Mouse (Mus musculus) cerebellum, adult 11 months (tissue): ENCODE data around the gene Cdkl5.
A peak's percentile ranks its signal among the peaks of the same experiment; 100 is the strongest.

ENCODE experiments used
- DNase-seq: peaks from one replicate; pipeline ENCODE4 v3.0.0; 2022

The Cdkl5 gene

DNA sequence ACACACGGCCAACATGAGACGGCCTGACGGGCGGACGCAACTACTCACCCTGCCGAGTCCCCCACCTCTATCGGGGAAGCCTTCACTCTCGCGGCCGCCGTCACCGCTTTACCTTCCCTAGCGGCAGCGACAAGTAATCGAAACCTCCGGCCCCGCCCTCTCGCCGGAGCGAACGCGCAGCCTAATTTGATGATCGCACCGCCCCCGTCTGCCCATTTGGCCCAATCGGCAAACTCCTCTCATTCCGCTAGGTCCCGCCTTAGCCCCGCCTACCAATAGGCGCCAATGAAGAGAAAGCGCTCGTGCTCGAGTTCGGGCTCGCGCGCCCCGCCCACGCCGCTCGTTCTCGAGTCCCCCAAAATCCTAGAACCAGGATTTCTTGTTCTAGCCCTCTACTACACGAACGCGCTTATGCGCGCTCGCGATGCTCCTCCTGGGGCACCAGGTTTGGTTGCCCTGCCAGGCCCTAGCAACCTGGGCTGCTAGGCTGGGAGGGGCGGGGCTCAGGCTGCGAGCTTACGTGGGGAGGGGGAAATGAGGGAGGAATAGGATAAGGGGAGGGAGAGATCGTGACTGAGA is at the start of gene Cdkl5:
Gene Cdkl5, minus strand, starts transcription at position 162 of the 579 bp plus-strand sequence.
- DNase-seq: peak; percentile 96

GRCm38 (mm10) chrX:161033235-161033803 is 38.8 kb upstream of the Cdkl5 start:
- DNase-seq: peak; percentile 27

GRCm38 (mm10) chrX:161032423-161032822 is 37.9 kb upstream of the Cdkl5 start:
- DNase-seq: no peak

DNA sequence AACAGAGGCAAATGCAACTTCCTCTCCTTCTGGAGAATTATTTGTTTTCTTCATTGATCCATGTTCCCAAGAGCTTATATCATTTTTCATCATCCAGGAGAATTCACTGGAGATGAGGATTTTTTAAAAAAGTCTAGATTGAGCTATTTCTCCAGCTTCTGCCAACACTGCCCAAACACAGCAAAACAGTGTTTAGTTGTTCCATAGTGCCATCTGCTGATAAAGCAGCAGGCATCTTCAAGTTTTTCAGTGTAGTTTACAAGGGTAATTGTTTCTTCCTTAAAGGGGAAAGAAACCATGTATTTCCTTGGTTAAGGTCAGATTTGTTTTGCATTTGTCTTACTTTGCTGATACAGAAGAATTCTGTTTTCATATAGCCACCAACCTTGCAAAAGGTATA is 35.7 kb upstream of the Cdkl5 start:
- no peak for DNase-seq

GRCm38 (mm10) chrX:161024475-161024874 is 30.0 kb upstream of the Cdkl5 start:
- DNase-seq: no peak

- no peak for DNase-seq
Measured at GRCm38 (mm10) chrX:161021548-161021947, 27.0 kb upstream of the Cdkl5 start.

- no peak for DNase-seq
Measured at GRCm38 (mm10) chrX:161018179-161018578, 23.7 kb upstream of the Cdkl5 start.

- no peak for DNase-seq
Measured at GRCm38 (mm10) chrX:161006272-161006671, 11.8 kb upstream of the Cdkl5 start.

- DNase-seq: no peak
Measured at GRCm38 (mm10) chrX:160996051-160996450, 1.5 kb upstream of the Cdkl5 start.

- DNase-seq: no peak
Measured at GRCm38 (mm10) chrX:160995131-160995667, 695 bp upstream of the Cdkl5 start.

DNA sequence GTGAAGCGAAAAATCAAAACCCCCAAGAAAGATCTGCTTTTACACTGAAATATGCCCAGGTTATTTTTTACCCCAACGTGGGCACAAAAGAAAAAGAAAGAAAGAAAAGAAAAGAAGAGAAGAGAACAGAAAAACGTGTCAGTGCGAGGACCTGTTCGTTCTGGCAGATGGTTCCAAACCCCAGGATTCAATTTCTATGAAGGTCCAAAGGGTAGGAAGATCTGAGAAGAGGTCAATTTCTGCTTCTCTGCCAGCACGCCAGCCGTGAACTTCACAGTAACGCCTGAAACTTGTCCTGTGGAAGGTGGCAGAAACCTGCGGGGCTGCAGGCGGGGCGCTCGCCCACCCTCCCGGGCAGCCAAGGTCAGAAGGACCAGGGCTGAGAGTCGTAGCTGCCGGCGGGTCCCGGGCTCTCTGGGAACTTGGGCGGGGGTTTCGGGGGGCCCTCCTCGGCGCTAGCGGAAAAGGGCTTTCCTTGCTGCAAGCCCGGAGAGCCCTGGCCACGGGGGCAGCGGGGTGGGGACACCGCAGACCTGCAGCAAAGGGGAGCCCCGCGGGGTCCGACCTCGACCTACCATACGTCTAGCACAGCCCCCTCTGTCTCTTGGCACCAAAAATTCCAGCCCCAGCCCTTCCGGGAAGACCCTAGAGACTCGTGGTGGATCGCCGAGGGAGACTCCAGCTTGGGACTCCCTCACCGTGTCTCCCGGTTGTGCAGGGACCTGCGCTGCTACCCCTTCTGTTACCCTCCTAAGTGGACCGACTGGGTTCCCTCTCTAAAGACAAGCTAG is 560 bp downstream of the Cdkl5 start:
- no peak for DNase-seq

DNA sequence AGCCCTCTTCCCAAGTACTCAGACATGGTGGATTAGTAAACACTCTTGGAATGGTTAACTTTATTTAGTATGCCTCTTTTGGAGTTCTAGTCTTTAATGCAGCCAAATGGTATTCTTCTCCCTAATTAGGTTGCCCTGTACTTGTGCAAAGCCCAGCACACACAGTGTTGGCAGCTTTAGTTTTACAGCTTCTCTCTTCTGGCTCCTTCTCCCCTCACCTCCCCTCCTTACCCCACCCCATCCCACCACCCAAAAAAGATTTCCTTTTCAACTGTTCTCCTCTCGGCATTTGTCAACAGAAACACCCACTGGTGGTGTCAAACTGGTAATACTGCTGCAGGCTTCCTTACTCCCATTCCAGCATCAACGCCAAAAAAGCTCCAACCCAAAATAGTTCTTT is 1.8 kb downstream of the Cdkl5 start:
- no peak for DNase-seq

GRCm38 (mm10) chrX:160990276-160990675 is 4.2 kb downstream of the Cdkl5 start:
- DNase-seq: no peak

DNA sequence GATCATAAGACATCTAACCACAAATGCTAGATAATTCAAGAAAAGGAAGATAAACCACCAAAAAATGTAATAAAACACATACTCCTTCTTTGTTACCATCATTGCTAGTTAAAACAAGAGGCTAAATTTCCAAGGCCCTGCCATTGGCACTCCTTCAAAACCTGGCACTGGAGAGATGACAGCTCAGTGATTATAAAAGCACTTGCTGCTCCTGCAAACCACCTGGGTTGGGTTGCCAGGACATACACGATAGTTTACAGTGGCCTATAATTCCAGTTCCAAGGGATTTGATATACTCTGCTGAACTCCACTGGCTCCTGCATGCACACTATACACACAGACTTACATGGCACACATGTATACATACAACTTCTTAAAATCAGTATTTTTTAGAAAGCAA is 16.6 kb downstream of the Cdkl5 start:
- DNase-seq: peak; percentile 49

- DNase-seq: peak; percentile 36
Measured at GRCm38 (mm10) chrX:160971991-160972545, 22.4 kb downstream of the Cdkl5 start.

DNA sequence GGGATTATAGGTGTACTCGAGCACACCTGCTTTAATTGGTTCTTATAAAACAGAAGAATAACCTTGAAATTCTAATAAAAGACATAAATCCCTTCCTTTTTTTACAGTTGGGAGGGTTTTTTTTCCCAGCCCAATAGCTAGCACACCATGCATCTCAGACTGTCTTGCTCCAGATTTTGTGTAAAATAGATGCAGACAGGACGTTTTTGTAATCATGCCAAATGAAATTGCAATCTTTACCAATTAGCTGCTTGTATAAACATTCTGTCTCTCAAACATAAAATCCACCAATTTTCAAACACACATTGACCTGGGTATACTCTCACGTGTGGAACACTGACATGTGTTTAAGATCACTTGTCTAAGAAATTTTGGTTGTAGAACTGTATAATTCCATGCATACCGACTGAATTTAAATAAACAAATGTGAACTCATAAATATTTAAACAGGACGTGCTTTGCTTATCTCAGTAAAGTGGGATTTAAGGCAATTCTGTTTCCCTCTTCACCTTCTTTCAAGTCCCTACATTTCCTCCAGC is 35.8 kb downstream of the Cdkl5 start:
- DNase-seq: no peak

DNA sequence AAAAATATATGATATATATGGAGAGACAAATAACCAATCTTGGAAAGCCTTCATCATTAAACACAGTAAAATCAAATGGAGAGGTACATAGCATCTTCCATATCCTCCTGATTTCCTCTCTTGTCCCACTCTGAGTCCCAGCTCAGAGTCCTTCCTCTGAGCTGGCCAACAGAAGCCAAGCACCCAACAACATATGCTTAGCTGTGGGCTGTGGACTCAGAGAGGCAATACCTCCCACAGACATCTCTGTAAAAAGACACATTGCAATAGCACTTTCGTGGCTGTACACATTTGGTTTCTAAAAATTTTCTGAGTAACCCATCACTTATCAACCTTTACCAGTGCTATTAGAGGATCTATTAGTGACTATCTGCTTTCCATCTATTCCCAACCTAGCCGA is 44.9 kb downstream of the Cdkl5 start:
- DNase-seq: no peak

GRCm38 (mm10) chrX:160944722-160945121 is 49.8 kb downstream of the Cdkl5 start:
- DNase-seq: no peak

GRCm38 (mm10) chrX:160935541-160935940 is 59.0 kb downstream of the Cdkl5 start:
- DNase-seq: peak; percentile 29

DNA sequence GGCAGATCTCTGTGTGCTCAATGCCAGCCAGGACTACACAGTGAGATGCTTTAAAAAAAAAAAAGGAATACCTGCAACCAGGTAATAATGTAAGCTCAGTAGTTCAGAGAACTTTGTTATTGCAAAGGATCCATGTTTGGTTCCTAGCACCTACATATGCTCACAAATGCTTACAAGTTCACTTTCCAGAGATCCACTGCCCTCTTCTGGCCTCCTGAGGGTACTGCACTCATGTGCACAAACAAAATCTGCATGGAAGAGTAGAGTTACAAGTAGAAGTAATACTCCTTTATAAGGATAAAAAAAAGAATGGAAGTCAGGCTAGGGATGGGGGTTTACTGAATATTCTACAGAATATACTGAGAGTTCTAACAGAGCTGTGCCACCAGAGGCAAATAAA is 63.8 kb downstream of the Cdkl5 start:
- DNase-seq: no peak

- no peak for DNase-seq
Measured at GRCm38 (mm10) chrX:160928870-160929269, 65.6 kb downstream of the Cdkl5 start.

DNA sequence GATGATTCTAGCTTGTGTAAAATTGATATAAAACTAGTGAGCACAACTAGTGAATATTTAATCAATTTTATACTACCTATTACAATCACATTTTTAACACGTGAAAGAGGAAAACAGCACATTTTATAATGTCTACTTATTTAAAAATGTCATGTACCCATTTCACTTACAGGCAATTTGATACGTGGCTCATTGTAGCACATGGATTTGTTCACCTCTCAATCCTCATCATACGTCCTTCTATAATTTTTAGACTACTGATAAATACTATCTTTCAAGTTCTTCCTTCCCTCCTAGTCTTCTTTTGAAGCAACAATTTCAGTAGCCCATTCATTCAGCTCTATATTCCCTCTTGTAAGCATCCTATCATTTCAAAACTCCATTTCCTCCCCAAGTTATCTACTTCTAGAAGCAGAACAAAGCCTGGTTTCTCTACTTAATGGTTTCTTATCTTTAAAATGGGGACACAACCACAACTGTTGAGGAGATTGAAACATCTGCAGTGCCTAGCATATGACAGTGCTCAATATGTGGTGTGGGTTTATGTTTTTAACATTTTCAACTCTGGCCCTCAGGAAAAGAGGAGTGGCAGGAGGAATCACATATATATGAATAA is 75.4 kb downstream of the Cdkl5 start:
- DNase-seq: no peak

GRCm38 (mm10) chrX:160906952-160907351 is 87.6 kb downstream of the Cdkl5 start, which contains the start of gene Gja6:
Gja6 (minus strand) TSS chrX:160907052.
- no peak for DNase-seq
